ENCODE assay signal across 13 mouse cellular contexts in the genomic region with DNA sequence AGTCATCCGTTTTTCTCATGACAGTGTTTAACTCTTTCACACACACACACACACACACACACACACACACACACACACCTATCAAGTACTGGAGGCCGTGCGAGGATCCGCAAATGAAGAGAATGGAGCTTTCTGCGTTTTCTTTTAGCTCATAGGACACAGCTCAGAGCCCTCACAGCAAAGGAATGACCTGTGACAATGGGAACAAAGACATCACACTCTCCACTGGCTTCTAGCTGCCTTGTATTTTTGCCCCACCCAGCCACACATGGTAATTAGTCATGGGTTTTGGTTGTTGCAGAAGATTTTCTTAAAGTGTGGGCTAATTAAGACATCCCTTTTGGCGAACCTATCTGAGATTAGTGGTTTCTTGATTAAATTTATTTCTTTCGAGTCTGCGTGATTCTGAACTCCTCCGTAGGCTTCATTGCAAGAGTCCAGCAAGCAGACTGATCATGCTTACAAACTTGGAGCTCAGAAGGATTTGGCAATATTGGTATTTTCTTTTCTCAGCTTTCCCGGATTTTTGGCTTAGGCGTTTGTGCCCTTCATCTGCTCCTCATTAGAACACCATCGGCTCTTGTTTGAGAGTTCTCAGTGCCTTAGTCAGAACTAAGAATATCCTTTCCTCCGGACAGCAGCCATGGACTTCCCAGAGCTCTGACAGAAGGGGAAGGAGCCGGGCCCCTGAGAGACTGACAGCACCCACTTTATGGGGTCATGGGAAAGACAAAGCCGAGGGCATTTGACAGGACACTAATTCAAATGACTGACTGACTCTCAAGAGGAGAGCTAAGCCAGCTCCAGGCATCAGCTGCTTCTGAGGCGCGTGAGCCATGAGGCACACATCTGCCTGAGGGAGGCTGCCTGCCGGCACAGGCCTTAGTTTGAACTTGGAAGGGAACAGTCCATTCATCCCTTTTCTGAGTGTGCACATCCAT.
DNase-seq lines count a peak whose midpoint lies in the region; ATAC-seq lines count a peak whose summit lies in the region.
"Had no signal": no experiment of that assay in that cellular context is flagged by ENCODE, and none has a peak within 500 bp of the region (broad histone marks: within the 10 kb centered on the region; RNA-seq: fewer than 3 reads in every experiment).

No protein-coding gene starts in this region.

- peak; percentile 9 for DNase-seq in lung, postnatal 36 days
- no peak for DNase-seq in lung, adult 18-20 months
- peak; percentile 65 for DNase-seq in embryo, embryonic 11 days
- DNase-seq in neural tube, embryonic 11.5 days (ENCODE audit: low spot score), result peak; percentile 49
- DNase-seq in urinary bladder, adult 2 months (ENCODE audit: low spot score), result no peak
- no peak for DNase-seq in spleen, adult 12 weeks (ENCODE audit: low spot score)
- DNase-seq: adrenal gland, postnatal 36 days; cerebellum, postnatal 10 days; forebrain, postnatal 0 days; liver had no signal

- WGBS in heart, embryonic 11.5 days (ENCODE audit: insufficient replicate concordance), result 55% methylated on average over 18 of the region's 18 CpGs
- WGBS in neural tube, embryonic 11.5 days, result 50% methylated on average over 18 of the region's 18 CpGs

- ATAC-seq in heart, embryonic 11.5 days (replicated peaks; ENCODE audit: insufficient number of reproducible peaks, low FRiP score, low TSS enrichment), result no peak
- ATAC-seq in neural tube, embryonic 11.5 days (ENCODE audit: insufficient read depth, low FRiP score, low TSS enrichment), result no peak
- ATAC-seq: forebrain, postnatal 0 days; intestine, embryonic 16.5 days had no signal

- H3K4me2 ChIP-seq in heart, embryonic 11.5 days, result no peak overlapping the region
- no peak overlapping the region for H3K4me2 ChIP-seq in neural tube, embryonic 11.5 days (ENCODE audit: low read depth)
- H3K4me2 ChIP-seq: midbrain, embryonic 12.5 days had no signal

- no peaks in the 10 kb centered on the region for H3K36me3 ChIP-seq in heart, embryonic 11.5 days (ENCODE audit: control insufficient read depth, insufficient read depth, low read length)
- no peaks in the 10 kb centered on the region for H3K36me3 ChIP-seq in neural tube, embryonic 11.5 days (ENCODE audit: control insufficient read depth, insufficient read depth, low read length)
- H3K36me3 ChIP-seq: midbrain, embryonic 12.5 days had no signal

- peak overlapping the region; percentile 38; the same call in 1 of the 2 replicates for H3K27ac ChIP-seq in heart, embryonic 11.5 days (ENCODE audit: low read depth, low read length)
- no peak overlapping the region for H3K27ac ChIP-seq in neural tube, embryonic 11.5 days (ENCODE audit: low read depth, low read length)
- H3K27ac ChIP-seq: midbrain, embryonic 12.5 days had no signal

- H3K27me3 ChIP-seq in heart, embryonic 11.5 days (ENCODE audit: control insufficient read depth, insufficient read depth, low read length), result no peaks in the 10 kb centered on the region
- no peaks in the 10 kb centered on the region for H3K27me3 ChIP-seq in neural tube, embryonic 11.5 days (ENCODE audit: control insufficient read depth, insufficient read depth, low read length)
- H3K27me3 ChIP-seq: midbrain, embryonic 12.5 days had no signal

- peaks cover 16% of the 10 kb centered on the region for H3K4me1 ChIP-seq in heart, embryonic 11.5 days (ENCODE audit: control insufficient read depth, insufficient read depth, low read length)
- peaks cover 5% of the 10 kb centered on the region; the same call in 1 of the 2 replicates for H3K4me1 ChIP-seq in neural tube, embryonic 11.5 days (ENCODE audit: control insufficient read depth, insufficient read depth, low read length)

- no peaks in the 10 kb centered on the region for H3K9me3 ChIP-seq in heart, embryonic 11.5 days (replicated peaks; ENCODE audit: control insufficient read depth, low read length)
- no peaks in the 10 kb centered on the region for H3K9me3 ChIP-seq in neural tube, embryonic 11.5 days (ENCODE audit: control insufficient read depth, low read length)
- H3K9me3 ChIP-seq: midbrain, embryonic 12.5 days had no signal

- no peak overlapping the region for H3K4me3 ChIP-seq in heart, embryonic 11.5 days (ENCODE audit: low read depth, low read length)
- H3K4me3 ChIP-seq in neural tube, embryonic 11.5 days (ENCODE audit: low read depth, low read length), result no peak overlapping the region
- H3K4me3 ChIP-seq: midbrain, embryonic 12.5 days had no signal

- peak overlapping the region; percentile 28; the same call in 1 of the 2 replicates for H3K9ac ChIP-seq in heart, embryonic 11.5 days (ENCODE audit: low read depth, low read length)
- H3K9ac ChIP-seq in neural tube, embryonic 11.5 days (ENCODE audit: low read length), result no peak overlapping the region
- H3K9ac ChIP-seq: forebrain, postnatal 0 days; midbrain, embryonic 12.5 days had no signal

Comparison
In these comparisons a context has a peak if more than half of its experiments do, and no peak if none do; other contexts are left out.
1. DNase-seq: peak in lung, postnatal 36 days (single experiment), embryo, embryonic 11 days (single experiment) and neural tube, embryonic 11.5 days (single experiment); none in lung, adult 18-20 months (0 of 2), urinary bladder, adult 2 months (single experiment) and spleen, adult 12 weeks (single experiment).